Comparison of ENCODE assay signal across 14 mouse cellular contexts in the genomic region with DNA sequence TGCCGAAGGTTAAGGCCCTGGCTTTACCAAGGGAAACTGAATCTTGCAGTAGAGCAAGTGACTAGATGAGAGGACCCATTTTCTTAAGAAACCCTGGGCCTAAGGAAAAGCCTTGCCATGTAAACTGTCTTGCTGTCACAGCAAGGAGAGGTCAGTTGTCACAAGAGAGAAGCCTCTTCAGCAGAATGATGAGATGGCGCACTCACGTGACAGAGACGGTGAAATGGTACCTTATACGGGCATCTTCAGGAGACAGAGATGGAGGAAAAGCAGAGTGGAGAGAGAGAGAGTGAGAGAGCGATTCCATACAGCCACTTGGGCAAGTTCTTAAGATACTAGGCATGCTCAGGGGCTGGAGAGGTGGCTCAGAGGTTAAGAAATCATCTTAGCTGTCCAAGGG.
"Had no signal": no experiment of that assay in that cellular context is flagged by ENCODE, and none has a peak within 500 bp of the region (broad histone marks: within the 10 kb centered on the region; RNA-seq: fewer than 3 reads in every experiment).

No protein-coding gene starts in this region.

- H3K4me2 ChIP-seq: heart, embryonic 12.5 days; heart, embryonic 13.5 days; heart, embryonic 15.5 days; hindbrain, embryonic 12.5 days; hindbrain, embryonic 13.5 days; hindbrain, embryonic 14.5 days; hindbrain, embryonic 15.5 days; intestine, embryonic 15.5 days; kidney, embryonic 15.5 days had no signal

- H3K4me1 ChIP-seq: heart, embryonic 15.5 days; hindbrain, embryonic 12.5 days; hindbrain, embryonic 13.5 days; hindbrain, embryonic 15.5 days; intestine, embryonic 15.5 days had no signal

- H3K27ac ChIP-seq: heart, embryonic 13.5 days; heart, embryonic 15.5 days; hindbrain, embryonic 10.5 days; hindbrain, embryonic 12.5 days; hindbrain, embryonic 13.5 days; hindbrain, embryonic 14.5 days; hindbrain, embryonic 15.5 days; hindbrain, postnatal 0 days; intestine, embryonic 15.5 days; kidney, embryonic 15.5 days; kidney, postnatal 0 days; layer of hippocampus, adult 2 months; left cerebral cortex, adult 2 months had no signal

- H3K27me3 ChIP-seq: heart, embryonic 12.5 days; heart, embryonic 13.5 days; heart, embryonic 15.5 days; hindbrain, embryonic 12.5 days; hindbrain, embryonic 13.5 days; hindbrain, embryonic 15.5 days; intestine, embryonic 15.5 days; kidney, embryonic 15.5 days had no signal

- H3K36me3 ChIP-seq: heart, embryonic 12.5 days; heart, embryonic 13.5 days; heart, embryonic 15.5 days; hindbrain, embryonic 10.5 days; hindbrain, embryonic 12.5 days; hindbrain, embryonic 13.5 days; hindbrain, embryonic 15.5 days; intestine, embryonic 15.5 days; kidney, embryonic 15.5 days had no signal

- H3K4me3 ChIP-seq: heart, embryonic 12.5 days; heart, embryonic 13.5 days; heart, embryonic 15.5 days; hindbrain, embryonic 10.5 days; hindbrain, embryonic 12.5 days; hindbrain, embryonic 13.5 days; hindbrain, embryonic 15.5 days; intestine, embryonic 15.5 days; kidney, embryonic 15.5 days; layer of hippocampus, adult 2 months; left cerebral cortex, adult 2 months had no signal

- H3K9ac ChIP-seq: heart, embryonic 12.5 days; heart, embryonic 13.5 days; heart, embryonic 15.5 days; hindbrain, embryonic 12.5 days; hindbrain, embryonic 13.5 days; hindbrain, embryonic 14.5 days; hindbrain, embryonic 15.5 days; intestine, embryonic 15.5 days; kidney, embryonic 15.5 days had no signal

- H3K9me3 ChIP-seq: heart, embryonic 12.5 days; heart, embryonic 13.5 days; heart, embryonic 15.5 days; hindbrain, embryonic 10.5 days; hindbrain, embryonic 12.5 days; hindbrain, embryonic 13.5 days; hindbrain, embryonic 15.5 days; intestine, embryonic 15.5 days; kidney, embryonic 15.5 days had no signal
